Mouse (Mus musculus) lung, postnatal 0 days (tissue): Measurements from ENCODE around the gene Sergef.

Source experiments
- CTCF ChIP-seq: IDR thresholded peaks from 2 replicates; pipeline ENCODE4 v1.5.1; 2016; ENCODE audit warnings: antibody characterized with exemption, mild to moderate bottlenecking
- EP300 ChIP-seq: IDR thresholded peaks from 2 replicates; pipeline ENCODE4 v1.6.1; 2016; ENCODE audit warnings: antibody characterized with exemption, mild to moderate bottlenecking, control low read depth

DNA sequence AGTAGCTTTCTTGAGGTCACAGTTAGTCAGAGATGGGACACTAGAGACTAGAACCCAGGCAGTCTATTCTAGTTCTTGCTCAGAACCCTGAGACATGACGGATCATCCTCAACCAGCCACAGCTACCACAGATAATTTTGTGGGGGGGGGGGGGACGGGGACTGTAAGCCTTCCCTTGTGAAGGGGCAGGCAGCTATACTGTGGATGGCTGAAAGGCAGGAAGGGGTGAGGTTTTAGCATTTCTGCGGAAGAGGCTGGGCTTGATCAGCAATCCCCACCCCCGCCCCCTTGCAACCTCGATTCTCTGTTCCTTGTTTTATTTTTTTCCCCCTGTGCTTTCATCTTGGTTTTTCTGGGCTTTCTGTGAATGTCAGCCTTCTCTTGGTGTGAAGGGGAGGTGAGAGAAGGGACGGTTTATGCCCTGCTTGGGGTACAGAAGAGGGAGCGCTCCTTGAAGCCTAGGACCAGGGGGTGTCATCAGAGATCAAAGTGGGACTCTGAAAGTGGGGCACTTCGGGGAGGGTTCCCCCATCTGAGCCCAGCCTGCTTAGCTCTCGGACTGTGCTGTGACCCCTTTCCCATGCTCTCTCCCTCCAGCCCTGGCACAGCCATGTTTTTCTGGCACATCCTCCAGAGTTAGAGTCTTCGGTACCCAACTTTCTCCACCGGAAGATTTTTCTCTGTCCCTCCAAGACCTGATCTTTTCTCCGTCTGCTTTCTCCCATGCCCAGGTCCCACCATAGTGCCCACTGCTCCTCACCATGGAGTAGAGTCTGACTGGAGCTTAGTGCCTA is 245.7 kb downstream of the Sergef start:
- TF ChIP-seq CTCF (no peak), EP300 (no peak)
